Mouse (Mus musculus) E14TG2a.4 (cell line): ENCODE data around the gene Cln5.

Source experiments
- CTCF ChIP-seq: conservative IDR thresholded peaks from 2 replicates; pipeline ENCODE4 v1.5.1; 2014; ENCODE audit warnings: low read length
- NANOG ChIP-seq: IDR thresholded peaks from 2 replicates; pipeline ENCODE4 v1.6.1; 2014; ENCODE audit warnings: borderline replicate concordance, low read length, mixed read lengths

DNA sequence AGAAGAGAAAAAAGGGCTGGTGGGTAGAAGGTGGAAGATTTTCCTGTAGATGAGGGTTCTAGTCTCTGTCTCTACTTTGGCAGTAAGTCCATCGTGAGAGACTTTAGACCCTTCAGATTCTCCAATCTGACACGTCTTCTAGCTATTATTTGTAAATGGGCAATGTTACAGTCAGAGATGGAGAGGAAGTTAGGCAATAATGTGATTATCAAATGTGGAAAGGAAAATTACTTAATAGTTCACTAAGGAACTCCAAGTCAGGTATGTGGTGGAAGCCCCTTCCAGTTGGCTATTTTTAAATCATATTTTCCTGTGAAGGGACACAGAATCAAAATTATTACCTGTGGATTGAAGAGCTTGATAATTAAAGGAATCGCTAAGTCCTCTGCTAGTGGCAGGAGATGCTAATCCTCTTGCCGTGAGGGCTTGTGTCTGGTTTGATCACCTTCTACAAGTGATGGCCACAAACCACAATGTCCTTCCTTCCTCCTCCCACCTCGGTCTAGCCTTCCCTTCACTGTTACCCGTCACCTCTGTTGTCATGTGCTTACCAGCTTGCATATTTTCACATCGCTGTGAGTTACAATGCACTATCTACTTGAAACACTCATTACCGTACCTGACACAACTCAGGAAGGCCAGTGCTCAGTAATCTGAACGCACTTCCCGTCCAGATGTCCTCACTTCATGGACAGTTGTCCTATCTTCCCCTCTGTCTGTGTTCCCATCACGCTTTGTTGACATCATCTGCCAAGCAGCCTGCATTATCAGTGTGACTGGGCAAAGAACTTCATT lies 21.5 kb upstream of the Cln5 start:
- TF ChIP-seq CTCF: no peak
- TF ChIP-seq NANOG: no peak
